Mouse (Mus musculus) G1E (cell line): ENCODE measurements at regions not wholly inside any gene's neighbourhood (a gene's known extent, or its start where the extent isn't known, plus 50 kb on each side); places are given as distances from the start of the nearest gene placed in this dataset.

Source experiments
- CTCF ChIP-seq: IDR thresholded peaks from 2 replicates; pipeline ENCODE4 v1.5.1; 2012; ENCODE audit warnings: low read depth, low read length, inconsistent platforms, mixed read lengths
- GATA1 ChIP-seq: IDR thresholded peaks from 2 replicates; pipeline ENCODE4 v1.6.1; 2012; ENCODE audit warnings: borderline replicate concordance, low read length, inconsistent platforms, mixed read lengths

DNA sequence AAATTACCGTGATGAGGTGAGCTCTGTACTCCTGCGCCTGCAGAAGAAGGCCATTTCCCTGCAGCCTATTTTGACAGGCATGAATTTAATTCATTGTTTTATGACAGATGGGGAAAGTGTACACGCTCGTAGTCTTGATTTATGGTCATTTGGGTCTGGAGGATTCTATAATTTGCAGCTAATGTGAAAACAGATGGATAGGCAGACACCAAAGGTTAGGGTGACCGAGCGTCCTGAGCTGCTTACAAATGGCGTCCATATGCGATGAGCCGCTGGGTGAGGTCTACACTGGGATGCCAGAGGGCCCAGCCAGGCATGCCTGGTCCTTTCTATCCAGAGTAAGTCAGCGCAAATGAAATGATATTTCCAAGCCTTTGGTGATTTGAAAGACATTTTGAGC lies 330.2 kb downstream of the Pax1 start:
- TF ChIP-seq CTCF, result no peak
- TF ChIP-seq GATA1, result no peak
